Mouse (Mus musculus) stomach, postnatal 0 days (tissue): ENCODE measurements around the gene Lrrtm3. TPM values are rescaled to one million over a fixed set of nuclear protein-coding genes. Genes with fewer than 3 reads are reported as not detected.

ENCODE experiments used
- ATAC-seq: fragments of 200-750 bp; cut with Nextera tagmentation; 2 replicates; pipeline ENCODE4 v1.8.0; 2017; ENCODE audit not compliant: low FRiP score, low TSS enrichment
- DNase-seq: peaks from one replicate; pipeline ENCODE4 v3.0.0-alpha.2; 2016; ENCODE audit warnings: low spot score
- H3K27ac ChIP-seq: fragments of 300-500 bp; sonication (generic); replicated peaks from 2 replicates; pipeline ENCODE4 v1.5.1; 2014; ENCODE audit warnings: mild to moderate bottlenecking, control low read depth
- H3K27me3 ChIP-seq: fragments of 300-500 bp; sonication (generic); 2 replicates; pipeline ENCODE4 v1.6.1; 2014; ENCODE audit warnings: low read length; ENCODE audit not compliant: control insufficient read depth, insufficient read depth
- H3K36me3 ChIP-seq: fragments of 300-500 bp; sonication (generic); 2 replicates; pipeline ENCODE4 v1.6.1; 2014; ENCODE audit warnings: low read length, mixed read lengths; ENCODE audit not compliant: control insufficient read depth, insufficient read depth
- H3K4me1 ChIP-seq: fragments of 300-500 bp; sonication (generic); replicated peaks from 2 replicates; pipeline ENCODE4 v1.6.1; 2014; ENCODE audit warnings: antibody characterized with exemption; ENCODE audit not compliant: control insufficient read depth, insufficient read depth
- H3K4me2 ChIP-seq: fragments of 300-500 bp; sonication (generic); replicated peaks from 2 replicates; pipeline ENCODE4 v1.6.1; 2014; ENCODE audit warnings: low read depth, mild to moderate bottlenecking, control low read depth, moderate library complexity
- H3K4me3 ChIP-seq: fragments of 300-500 bp; sonication (generic); 2 replicates; pipeline ENCODE4 v1.5.1; 2014; ENCODE audit warnings: low read depth, low read length, control low read depth
- H3K9ac ChIP-seq: fragments of 300-500 bp; sonication (generic); 2 replicates; pipeline ENCODE4 v1.6.1; 2014; ENCODE audit warnings: mild to moderate bottlenecking, low read length, control low read depth, mixed read lengths
- H3K9me3 ChIP-seq: fragments of 300-500 bp; sonication (generic); 2 replicates; pipeline ENCODE4 v1.6.1; 2016; ENCODE audit warnings: low read length; ENCODE audit not compliant: control insufficient read depth
- CTCF ChIP-seq: IDR thresholded peaks from 2 replicates; pipeline ENCODE4 v1.5.1; 2016; ENCODE audit warnings: antibody characterized with exemption, low read depth, mild to moderate bottlenecking, moderate library complexity
- EP300 ChIP-seq: optimal IDR thresholded peaks from 2 replicates; pipeline ENCODE3; 2016; ENCODE audit warnings: antibody characterized with exemption
- WGBS: fragments of 180-500 bp; shearing (Covaris S2); extraction: QIAGEN DNeasy Blood & Tissue Kit; methylation state at CpG from one replicate; pipeline ENCODE4 v1.1.7; 2014; 5-methylcytosine and 5-hydroxymethylcytosine counted together
- polyA plus RNA-seq: library from polyadenylated mRNA; unstranded; fragments of >200 nt; fragmentation: Nextera tagmentation; extraction: Ambion mirVana; gene quantifications from 2 replicates; pipeline ENCODE4 v1.2.1, GENCODE M21; 2015

The Lrrtm3 gene
- polyA plus RNA-seq, 1 experiment from 2014 or later: 2.7 TPM

DNA sequence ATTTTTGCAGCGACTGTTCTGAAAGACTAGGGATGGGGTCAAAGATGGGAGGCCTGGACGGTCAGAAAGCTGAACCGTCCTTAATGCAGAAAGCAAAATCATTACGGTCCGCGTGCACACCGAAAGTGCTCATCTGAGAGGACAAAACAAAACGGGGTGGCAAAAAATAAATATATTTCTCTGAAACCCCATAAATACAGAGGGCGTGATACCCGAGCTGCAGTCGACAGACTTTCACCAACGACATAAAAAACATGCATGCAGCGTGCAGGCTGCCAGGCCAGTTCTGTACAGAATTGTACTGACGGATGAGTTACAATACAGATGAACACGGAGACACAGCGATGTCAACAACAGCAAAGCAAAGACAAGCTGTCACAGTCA, 3.9 kb downstream of the Lrrtm3 start:
- WGBS: 61% methylated on average over 16 of the region's 16 CpGs
- no peaks in the 10 kb centered on the region for H3K9me3 ChIP-seq
- H3K27ac ChIP-seq: no peak overlapping the region
- TF ChIP-seq EP300: no peak
- no peak for TF ChIP-seq CTCF
- no peak overlapping the region for H3K9ac ChIP-seq
- no peaks in the 10 kb centered on the region for H3K36me3 ChIP-seq
- no peaks in the 10 kb centered on the region for H3K4me1 ChIP-seq
- 0 out of 2 replicates have a peak, but pooled peaks cover 2% of the 10 kb centered on the region for H3K27me3 ChIP-seq
- ATAC-seq (no peak), DNase-seq (no peak)
- no peak overlapping the region for H3K4me2 ChIP-seq
- H3K4me3 ChIP-seq: peak overlapping the region; percentile 15; the same call in 1 of the 2 replicates

DNA sequence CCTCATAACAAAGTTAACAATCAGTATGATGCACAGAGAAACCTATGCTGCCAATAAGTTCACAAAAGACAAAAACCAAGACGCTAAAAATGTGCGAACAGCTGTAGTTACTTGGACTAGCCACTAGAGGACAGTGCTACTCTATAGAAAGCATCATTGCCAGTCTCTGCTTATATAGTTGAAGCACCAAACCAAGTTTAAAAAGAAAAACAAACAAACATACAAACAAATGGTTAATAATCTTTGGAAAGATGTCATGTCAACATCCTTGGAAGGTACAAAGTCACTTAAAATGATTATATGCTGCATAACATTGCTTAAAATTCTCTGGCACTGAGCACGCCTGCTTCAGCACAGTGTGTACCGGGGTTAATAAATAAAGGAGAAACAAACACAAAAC, 5.6 kb downstream of the Lrrtm3 start:
- Histone ChIP-seq H3K27me3 (0 out of 2 replicates have a peak, but pooled peaks cover 2% of the 10 kb centered on the region), H3K9ac (no peak overlapping the region), H3K9me3 (no peaks in the 10 kb centered on the region), H3K4me3 (no peak overlapping the region), H3K36me3 (no peaks in the 10 kb centered on the region), H3K4me2 (no peak overlapping the region), H3K27ac (no peak overlapping the region), H3K4me1 (no peaks in the 10 kb centered on the region)
- ATAC-seq (no peak), DNase-seq (no peak)
- no peak for TF ChIP-seq EP300
- peak; percentile 100 for TF ChIP-seq CTCF
- 40% methylated on average over 4 of the region's 4 CpGs for WGBS

GRCm38 (mm10) chr10:64083813-64084212, 6.3 kb downstream of the Lrrtm3 start:
- H3K9me3 ChIP-seq: no peaks in the 10 kb centered on the region
- 0 out of 2 replicates have a peak, but pooled peaks cover 2% of the 10 kb centered on the region for H3K27me3 ChIP-seq
- no peaks in the 10 kb centered on the region for H3K4me1 ChIP-seq
- TF ChIP-seq EP300 (no peak), CTCF (no peak)
- H3K9ac ChIP-seq: no peak overlapping the region
- ATAC-seq: no peak
- no peak overlapping the region for H3K27ac ChIP-seq
- no peak overlapping the region for H3K4me3 ChIP-seq
- no peak overlapping the region for H3K4me2 ChIP-seq
- 54% methylated on average over 11 of the region's 11 CpGs for WGBS
- DNase-seq: no peak
- no peaks in the 10 kb centered on the region for H3K36me3 ChIP-seq

DNA sequence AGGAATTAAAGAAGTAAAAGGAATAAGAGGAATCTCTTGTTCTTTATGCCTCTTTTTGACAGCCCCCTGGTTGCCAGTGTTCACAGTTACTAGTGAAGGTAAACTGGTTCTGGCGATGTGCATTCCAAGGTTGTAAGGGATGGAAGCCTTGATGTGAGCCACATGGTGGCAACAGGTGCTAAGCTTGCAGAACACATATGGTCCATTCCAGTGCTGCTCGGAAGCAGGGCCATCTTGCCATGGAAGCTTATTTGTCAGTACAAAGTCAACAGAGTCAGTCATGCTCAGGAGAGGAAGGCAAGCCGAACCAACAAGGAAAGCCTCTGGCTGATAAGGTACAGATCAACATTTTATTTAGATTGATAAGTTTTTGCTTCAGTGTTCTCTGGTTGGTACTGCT, 7.7 kb downstream of the Lrrtm3 start:
- H3K27ac ChIP-seq: no peak overlapping the region
- H3K4me1 ChIP-seq: no peaks in the 10 kb centered on the region
- DNase-seq: no peak
- no peaks in the 10 kb centered on the region for H3K9me3 ChIP-seq
- no peaks in the 10 kb centered on the region for H3K27me3 ChIP-seq
- no peak overlapping the region for H3K9ac ChIP-seq
- no peak overlapping the region for H3K4me2 ChIP-seq
- no peaks in the 10 kb centered on the region for H3K36me3 ChIP-seq
- no peak for TF ChIP-seq CTCF
- no peak for TF ChIP-seq EP300
- ATAC-seq: no peak
- 55% methylated on average over 3 of the region's 3 CpGs for WGBS
- no peak overlapping the region for H3K4me3 ChIP-seq

- Histone ChIP-seq H3K27me3 (no peaks in the 10 kb centered on the region), H3K9me3 (no peaks in the 10 kb centered on the region), H3K4me2 (no peak overlapping the region), H3K27ac (no peak overlapping the region), H3K9ac (no peak overlapping the region), H3K4me1 (no peaks in the 10 kb centered on the region), H3K4me3 (no peak overlapping the region), H3K36me3 (no peaks in the 10 kb centered on the region)
- DNase-seq: no peak
- ATAC-seq: no peak
- TF ChIP-seq CTCF (no peak), EP300 (no peak)
- WGBS: 45% methylated on average over 10 of the region's 10 CpGs
Observed at GRCm38 (mm10) chr10:64076410-64077052, 13.5 kb downstream of the Lrrtm3 start.

DNA sequence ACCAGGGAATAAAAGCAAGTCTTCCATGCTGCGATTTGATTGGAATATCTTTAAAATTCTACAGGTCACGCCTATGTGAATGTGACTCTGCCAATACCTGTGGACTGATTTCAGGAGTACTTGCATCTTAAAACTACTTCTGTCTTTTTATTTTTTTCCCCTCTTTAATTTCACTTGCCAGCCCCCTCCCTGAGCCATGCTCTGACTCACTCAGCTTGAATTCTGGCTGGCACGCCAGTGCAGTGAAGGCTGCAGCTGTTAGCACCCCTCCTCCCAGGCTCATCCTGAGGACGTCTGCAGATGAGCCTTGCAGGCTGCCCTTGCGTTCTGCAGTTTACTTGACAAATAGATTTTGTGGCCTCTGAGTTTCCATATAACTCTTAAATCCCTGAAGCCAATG, 14.1 kb downstream of the Lrrtm3 start:
- TF ChIP-seq EP300 (no peak), CTCF (no peak)
- no peak overlapping the region for H3K27ac ChIP-seq
- DNase-seq (no peak), ATAC-seq (no peak)
- no peaks in the 10 kb centered on the region for H3K27me3 ChIP-seq
- H3K4me1 ChIP-seq: no peaks in the 10 kb centered on the region
- H3K9me3 ChIP-seq: no peaks in the 10 kb centered on the region
- H3K4me3 ChIP-seq: no peak overlapping the region
- no peaks in the 10 kb centered on the region for H3K36me3 ChIP-seq
- WGBS: 38% methylated on average over 5 of the region's 5 CpGs
- H3K4me2 ChIP-seq: no peak overlapping the region
- no peak overlapping the region for H3K9ac ChIP-seq
